Mouse (Mus musculus) myocyte (in vitro differentiated cells): ENCODE measurements around the gene Herpud2.

Source experiments
- E2F4 ChIP-seq: IDR thresholded peaks from one replicate; pipeline ENCODE4 v1.6.1; 2011; ENCODE audit warnings: mild to moderate bottlenecking, control low read depth, moderate library complexity; ENCODE audit not compliant: insufficient read depth
- MAX ChIP-seq: IDR thresholded peaks from one replicate; pipeline ENCODE4 v1.6.1; 2011; ENCODE audit warnings: low read depth, mild to moderate bottlenecking, control low read depth
- MYOD1 ChIP-seq, 3 experiments: IDR thresholded peaks; one replicate each; pipeline ENCODE4 v1.6.1; 2011; ENCODE audit warnings: control low read depth in 2 of 3, low read depth in 2 of 3, mild to moderate bottlenecking in 2 of 3, moderate library complexity in 1 of 3; ENCODE audit not compliant: insufficient read length in 2 of 3, control insufficient read depth in 1 of 3
- POLR2A ChIP-seq: IDR thresholded peaks from one replicate; pipeline ENCODE4 v1.6.1; 2011; ENCODE audit warnings: low read depth, mild to moderate bottlenecking, control low read depth, moderate library complexity; ENCODE audit not compliant: insufficient read length
- POLR2AphosphoS2 ChIP-seq: IDR thresholded peaks from one replicate; pipeline ENCODE4 v1.6.1; 2011; ENCODE audit warnings: low read depth, control low read depth; ENCODE audit not compliant: insufficient read length
- REST ChIP-seq: IDR thresholded peaks from one replicate; pipeline ENCODE4 v1.6.1; 2011; ENCODE audit warnings: mild to moderate bottlenecking, control low read depth, moderate library complexity; ENCODE audit not compliant: insufficient read depth, insufficient read length
- USF1 ChIP-seq: IDR thresholded peaks from one replicate; pipeline ENCODE4 v1.6.1; 2011; ENCODE audit warnings: low read depth, mild to moderate bottlenecking, control low read depth, moderate library complexity

- TF ChIP-seq USF1: no peak
- TF ChIP-seq E2F4: no peak
- no peak for TF ChIP-seq REST
- no peak for TF ChIP-seq MYOD1 (IDR thresholded peaks at IDR 0.05; ENCODE audit: control insufficient read depth in 1 of 3, insufficient read length in 2 of 3, low read depth in 2 of 3)
- TF ChIP-seq POLR2A: no peak
- no peak for TF ChIP-seq POLR2AphosphoS2
- TF ChIP-seq MAX: no peak
Measured at GRCm38 (mm10) chr9:25104638-25105037, 47.0 kb downstream of the Herpud2 start.
